Mouse (Mus musculus) megakaryocyte, embryonic 14.5 days (primary cell): Measurements from ENCODE around the gene Agap1.

Experiments
- FLI1 ChIP-seq: IDR thresholded peaks from 2 replicates; pipeline ENCODE4 v1.6.1; 2012; ENCODE audit warnings: low read length, inconsistent platforms, mixed read lengths
- GATA1 ChIP-seq: IDR thresholded peaks from 3 replicates; pipeline ENCODE4 v1.6.1; 2012; ENCODE audit warnings: mixed read lengths, low read length, inconsistent platforms, borderline replicate concordance

- TF ChIP-seq GATA1 (no peak), FLI1 (no peak)
Observed at GRCm38 (mm10) chr1:89739775-89740099, 285.1 kb downstream of the Agap1 start.
